Mouse (Mus musculus): ENCODE measurements around the gene Asgr2.
"Not testable (repeated sequence)": the region's sequence is repeated elsewhere in the genome, so short reads cannot be mapped to it uniquely, and the experiment has no call there.

DNA sequence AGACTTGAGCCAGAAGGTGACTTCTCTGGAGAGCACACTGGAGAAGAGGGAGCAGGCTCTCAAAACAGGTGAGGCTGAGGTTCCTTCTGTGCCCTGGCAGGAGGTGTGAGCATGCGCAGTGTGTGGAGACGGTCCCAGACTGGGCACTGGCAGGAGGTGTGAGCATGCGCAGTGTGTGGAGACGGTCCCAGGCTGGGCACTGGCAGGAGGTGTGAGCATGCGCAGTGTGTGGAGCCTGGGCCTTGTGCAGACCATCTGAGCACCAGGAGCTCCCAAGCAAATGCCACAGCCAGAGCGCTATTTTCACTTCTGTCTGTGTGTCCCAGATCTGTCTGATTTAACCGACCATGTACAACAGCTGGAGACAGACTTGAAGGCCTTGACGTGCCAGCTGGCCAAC lies 43.5 kb downstream of the Asgr2 start:
- not testable (repeated sequence) for TF ChIP-seq GATA1, TAL1 (IDR thresholded peaks at IDR 0.05; ENCODE audit: low read length)
